Mouse (Mus musculus) thymus, postnatal 4 days (tissue): ENCODE measurements around the gene Ccdc186.

Experiments
- DNase-seq: peaks from one replicate; pipeline ENCODE4 v3.0.0; 2021

Gene Ccdc186

DNA sequence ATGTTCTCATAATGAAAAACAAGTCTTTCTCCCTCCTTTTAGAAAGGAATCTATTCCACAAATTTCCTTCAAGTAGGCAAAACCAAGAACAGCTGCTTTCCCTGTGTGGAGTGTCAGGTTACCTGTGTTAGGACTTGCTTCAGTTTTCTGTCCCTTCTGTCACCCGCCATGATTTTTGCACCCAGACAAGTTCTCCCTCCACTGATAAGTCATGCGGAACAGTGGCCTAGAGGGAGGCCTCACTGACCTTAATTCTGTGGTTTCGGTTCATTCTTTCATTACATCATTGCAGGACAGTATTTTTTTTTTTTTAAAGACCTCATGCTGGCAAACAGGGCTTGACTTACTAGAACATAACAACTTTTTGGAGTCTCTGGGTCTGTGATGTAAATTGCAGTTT lies 72.6 kb downstream of the Ccdc186 start:
- no peak for DNase-seq

DNA sequence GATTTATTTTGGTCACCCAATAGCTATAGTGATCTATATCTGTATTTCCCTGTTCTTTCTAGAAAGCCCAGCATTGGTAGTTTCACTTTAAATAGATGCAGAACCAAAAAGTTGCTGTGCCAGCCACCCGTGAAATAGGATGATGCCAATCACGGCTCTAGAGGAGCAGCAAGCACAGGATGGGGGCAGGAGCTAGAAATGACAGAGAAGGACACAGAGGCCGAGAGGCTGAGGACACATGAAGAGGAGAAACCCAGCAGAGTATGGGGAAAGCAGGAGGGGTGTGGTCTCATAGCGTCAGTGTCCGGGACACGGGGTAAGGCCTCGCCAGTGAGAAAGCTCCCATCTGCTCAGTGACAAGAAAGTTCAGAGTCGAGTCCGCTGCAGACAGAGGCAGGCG lies 74.1 kb downstream of the Ccdc186 start:
- no peak for DNase-seq

DNA sequence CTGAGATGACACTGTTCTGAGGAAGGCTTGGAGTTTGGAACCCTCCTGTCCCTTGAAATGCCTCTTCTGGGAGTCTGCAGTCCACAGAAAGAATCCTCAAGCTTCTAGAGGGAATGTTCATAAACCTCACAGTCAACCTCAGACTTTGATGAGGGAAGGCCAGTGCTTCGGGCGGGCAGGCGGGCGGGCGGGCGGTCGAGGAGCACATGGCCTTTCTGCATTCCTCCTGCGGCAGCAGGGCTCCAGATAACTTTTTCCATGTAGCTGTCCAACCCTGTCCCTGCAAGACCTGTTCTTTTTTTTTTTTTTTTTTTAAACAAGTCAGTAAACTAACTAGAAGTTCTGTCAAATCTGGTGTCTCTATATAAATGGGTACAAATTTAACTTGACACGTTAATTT lies 75.4 kb downstream of the Ccdc186 start:
- no peak for DNase-seq

DNA sequence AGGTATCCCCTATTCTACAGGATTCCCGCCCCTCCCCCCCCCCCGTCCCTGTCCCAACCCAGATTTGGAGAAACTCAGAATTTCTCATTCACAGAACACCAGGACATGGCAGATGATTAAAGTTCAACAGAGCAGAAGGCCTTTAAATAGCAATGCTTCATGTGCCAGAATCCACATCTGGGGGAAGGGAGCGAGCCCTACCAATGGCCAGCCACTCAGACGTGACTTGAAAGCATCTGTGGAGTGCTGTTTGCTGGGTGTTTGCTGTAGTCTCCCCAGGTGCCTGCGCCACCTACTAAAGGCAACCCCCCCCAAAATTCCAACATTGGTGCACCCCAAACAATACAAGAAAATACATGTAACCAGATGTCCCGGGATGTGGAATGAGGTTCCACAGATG lies 76.5 kb downstream of the Ccdc186 start:
- no peak for DNase-seq

DNA sequence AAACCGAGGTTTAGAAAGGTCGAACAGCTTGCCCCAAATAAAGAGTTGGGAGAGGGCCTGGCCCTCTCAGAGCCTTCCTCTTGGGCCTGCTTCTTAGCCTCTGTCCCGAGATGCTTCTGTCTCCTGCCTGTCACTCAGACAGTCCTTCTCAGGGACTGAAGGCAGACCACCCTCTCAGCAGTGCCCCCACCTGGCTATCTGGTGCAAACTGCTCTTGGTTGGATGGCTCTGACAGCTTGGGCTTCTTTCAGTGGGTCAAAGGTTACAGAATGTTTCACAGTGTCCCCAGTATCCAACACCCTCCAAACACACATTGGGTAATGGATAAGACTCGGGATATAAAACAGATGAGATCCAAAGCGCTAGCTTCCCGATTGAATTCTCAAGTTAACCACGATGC lies 76.9 kb downstream of the Ccdc186 start:
- peak; percentile 76 for DNase-seq
